Mouse (Mus musculus) testis, postnatal 10 days (tissue): ENCODE results near the gene 5330417C22Rik.
A peak's percentile ranks its signal among the peaks of the same experiment; 100 is the strongest.
"Not testable (repeated sequence)": the region's sequence is repeated elsewhere in the genome, so short reads cannot be mapped to it uniquely, and the experiment has no call there.

Experiments
- DNase-seq: peaks from one replicate; pipeline ENCODE4 v3.0.0; 2021; ENCODE audit warnings: low spot score

The 5330417C22Rik gene

GRCm38 (mm10) chr3:108533114-108533885, 3.0 kb downstream of the 5330417C22Rik start:
- peak; percentile 65 for DNase-seq

- peak; percentile 42 for DNase-seq
Observed at GRCm38 (mm10) chr3:108528489-108528888, 7.8 kb downstream of the 5330417C22Rik start.

GRCm38 (mm10) chr3:108523415-108523814, 12.9 kb downstream of the 5330417C22Rik start:
- no peak for DNase-seq

- DNase-seq: peak; percentile 13
Observed at GRCm38 (mm10) chr3:108518276-108518675, 18.1 kb downstream of the 5330417C22Rik start.

- DNase-seq: no peak
Observed at GRCm38 (mm10) chr3:108513465-108513864, 22.9 kb downstream of the 5330417C22Rik start.

GRCm38 (mm10) chr3:108510716-108511483, 25.4 kb downstream of the 5330417C22Rik start:
- DNase-seq: peak; percentile 52

- DNase-seq: no peak
Observed at GRCm38 (mm10) chr3:108510156-108510555, 26.2 kb downstream of the 5330417C22Rik start.

GRCm38 (mm10) chr3:108508745-108509474, 27.4 kb downstream of the 5330417C22Rik start:
- DNase-seq: no peak

GRCm38 (mm10) chr3:108503908-108504307, 32.4 kb downstream of the 5330417C22Rik start:
- DNase-seq: no peak

GRCm38 (mm10) chr3:108501411-108501810, 34.9 kb downstream of the 5330417C22Rik start:
- not testable (repeated sequence) for DNase-seq

GRCm38 (mm10) chr3:108499826-108500225, 36.5 kb downstream of the 5330417C22Rik start:
- no peak for DNase-seq

- DNase-seq: no peak
Observed at GRCm38 (mm10) chr3:108497602-108498001, 38.7 kb downstream of the 5330417C22Rik start.

GRCm38 (mm10) chr3:108495486-108495885, 40.9 kb downstream of the 5330417C22Rik start:
- no peak for DNase-seq

- DNase-seq: no peak
Observed at GRCm38 (mm10) chr3:108494861-108495474, 41.4 kb downstream of the 5330417C22Rik start.

GRCm38 (mm10) chr3:108489968-108490367, 46.4 kb downstream of the 5330417C22Rik start:
- DNase-seq: no peak

- no peak for DNase-seq
Observed at GRCm38 (mm10) chr3:108484749-108485148, 51.6 kb downstream of the 5330417C22Rik start.

GRCm38 (mm10) chr3:108478800-108479199, 57.5 kb downstream of the 5330417C22Rik start:
- no peak for DNase-seq

- no peak for DNase-seq
Observed at GRCm38 (mm10) chr3:108476761-108477619, 59.3 kb downstream of the 5330417C22Rik start.

- no peak for DNase-seq
Observed at GRCm38 (mm10) chr3:108475496-108475895, 60.8 kb downstream of the 5330417C22Rik start.

GRCm38 (mm10) chr3:108474969-108475368, 61.4 kb downstream of the 5330417C22Rik start:
- DNase-seq: no peak

GRCm38 (mm10) chr3:108467760-108468159, 68.6 kb downstream of the 5330417C22Rik start:
- no peak for DNase-seq
